ENCODE assay signal across 9 mouse cellular contexts in the genomic region with DNA sequence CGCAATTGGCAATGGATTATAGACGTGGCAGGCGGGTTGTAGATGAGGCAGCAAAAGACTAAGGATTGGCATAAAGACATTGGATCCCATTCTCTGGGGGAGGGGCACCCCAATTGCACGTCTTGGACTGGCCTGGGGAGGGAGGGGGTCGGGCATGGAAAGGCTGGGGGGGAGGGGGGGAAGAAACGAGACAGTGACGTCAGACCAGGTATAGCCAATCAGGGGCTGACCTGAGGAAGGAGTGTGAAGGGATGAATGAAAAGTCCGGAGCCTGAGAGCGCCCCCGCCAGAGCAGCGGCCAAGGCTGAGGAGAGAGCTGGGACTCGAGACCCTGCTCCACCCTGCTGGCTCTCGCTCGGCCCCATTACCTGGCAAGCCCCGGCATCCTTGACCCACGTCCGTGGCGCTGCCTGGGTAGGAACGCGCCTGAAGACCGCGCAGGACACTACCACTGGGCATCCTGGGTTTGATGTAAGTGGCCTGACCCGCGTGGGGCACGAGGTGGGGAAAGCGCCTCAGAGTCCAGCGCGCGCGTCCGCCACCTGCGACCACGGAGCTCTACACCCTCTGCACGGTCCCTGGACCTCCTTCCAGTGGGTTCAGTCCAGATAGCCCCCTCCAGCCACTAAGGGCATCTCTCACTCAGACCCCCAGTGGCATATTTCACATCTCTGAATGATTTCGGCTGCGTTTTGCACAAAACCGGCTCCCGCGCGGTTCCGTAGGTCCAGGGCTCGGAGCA. TPM values are rescaled to one million over a fixed set of nuclear protein-coding genes. Genes with fewer than 3 reads are reported as not detected.
A peak's percentile ranks its signal among the peaks of the same experiment; 100 is the strongest.
DNase-seq lines count a peak whose midpoint lies in the region; ATAC-seq and TF ChIP-seq lines count a peak whose summit lies in the region.
"Had no signal": no experiment of that assay in that cellular context is flagged by ENCODE, and none has a peak within 500 bp of the region (broad histone marks: within the 10 kb centered on the region; RNA-seq: fewer than 3 reads in every experiment).

No protein-coding gene starts in this region.

- WGBS in lung, embryonic 14.5 days = 1% methylated on average over 42 of the region's 42 CpGs
- 1% methylated on average over 42 of the region's 42 CpGs for WGBS in hindbrain, embryonic 13.5 days
- WGBS in midbrain, embryonic 11.5 days = 2% methylated on average over 40 of the region's 42 CpGs

- intact Hi-C loops in gastrocnemius, postnatal 36 days (cut with DNase I) = no loop called here

- no peak overlapping the region for H3K9ac ChIP-seq in lung, embryonic 14.5 days
- peak overlapping the region; percentile 99 for H3K9ac ChIP-seq in hindbrain, embryonic 13.5 days
- peak overlapping the region; percentile 64 for H3K9ac ChIP-seq in midbrain, embryonic 11.5 days (ENCODE audit: low read length)
- H3K9ac ChIP-seq: liver, embryonic 14.5 days had no signal

- no peaks in the 10 kb centered on the region for H3K36me3 ChIP-seq in lung, embryonic 14.5 days (ENCODE audit: insufficient read depth)
- peaks cover 23% of the 10 kb centered on the region for H3K36me3 ChIP-seq in hindbrain, embryonic 13.5 days
- no peaks in the 10 kb centered on the region for H3K36me3 ChIP-seq in midbrain, embryonic 11.5 days (ENCODE audit: control insufficient read depth, insufficient read depth, low read length)

- TF ChIP-seq CTCF in lung, embryonic 14.5 days (IDR thresholded peaks at IDR 0.05; ENCODE audit: low read depth) = no peak

- ATAC-seq in lung, embryonic 14.5 days (ENCODE audit: insufficient read depth) = no peak
- peak; percentile 87 for ATAC-seq in hindbrain, embryonic 13.5 days (ENCODE audit: low FRiP score)
- peak; percentile 77 for ATAC-seq in midbrain, embryonic 11.5 days (ENCODE audit: low FRiP score)

- H3K27me3 ChIP-seq in lung, embryonic 14.5 days (ENCODE audit: insufficient read depth, low read length) = peaks cover 99% of the 10 kb centered on the region
- H3K27me3 ChIP-seq in hindbrain, embryonic 13.5 days = peaks cover 60% of the 10 kb centered on the region
- peaks cover 97% of the 10 kb centered on the region for H3K27me3 ChIP-seq in midbrain, embryonic 11.5 days (ENCODE audit: control insufficient read depth, insufficient read depth, low read length)

- peak overlapping the region; percentile 43 for H3K4me2 ChIP-seq in lung, embryonic 14.5 days
- peak overlapping the region; percentile 86 for H3K4me2 ChIP-seq in hindbrain, embryonic 13.5 days
- H3K4me2 ChIP-seq in midbrain, embryonic 11.5 days = peak overlapping the region; percentile 42

- peak overlapping the region; percentile 1; the same call in 1 of the 2 replicates for H3K4me3 ChIP-seq in lung, embryonic 14.5 days (ENCODE audit: low read depth, low read length)
- peak overlapping the region; percentile 75 for H3K4me3 ChIP-seq in hindbrain, embryonic 13.5 days
- peak overlapping the region; percentile 40 for H3K4me3 ChIP-seq in midbrain, embryonic 11.5 days (ENCODE audit: low read depth, low read length)

- no peak overlapping the region for H3K27ac ChIP-seq in lung, embryonic 14.5 days (ENCODE audit: low read depth)
- H3K27ac ChIP-seq in hindbrain, embryonic 13.5 days = peak overlapping the region; percentile 99
- no peak overlapping the region for H3K27ac ChIP-seq in midbrain, embryonic 11.5 days (ENCODE audit: low read depth, low read length)
- H3K27ac ChIP-seq: liver, embryonic 14.5 days had no signal

- no peaks in the 10 kb centered on the region for H3K4me1 ChIP-seq in lung, embryonic 14.5 days (ENCODE audit: insufficient read depth)
- peaks cover 73% of the 10 kb centered on the region for H3K4me1 ChIP-seq in hindbrain, embryonic 13.5 days (replicated peaks)
- H3K4me1 ChIP-seq in midbrain, embryonic 11.5 days (ENCODE audit: control insufficient read depth, insufficient read depth, low read length) = peaks cover 19% of the 10 kb centered on the region; the same call in 1 of the 2 replicates

- DNase-seq in lung, embryonic 14.5 days = no peak
- DNase-seq in lung, postnatal 14 days = no peak
- DNase-seq in cerebellum, postnatal 10 days = peak; percentile 96
- DNase-seq in midbrain, embryonic 11.5 days (ENCODE audit: low spot score, missing footprints) = peak; percentile 94
- no peak for DNase-seq in adipocyte (ENCODE audit: low spot score)
- no peak for DNase-seq in gastrocnemius, postnatal 36 days
- no peak for DNase-seq in urinary bladder, postnatal 4 days (ENCODE audit: low spot score in 2 of 2)

- H3K9me3 ChIP-seq in lung, embryonic 14.5 days (ENCODE audit: low read depth, low read length) = no peaks in the 10 kb centered on the region
- H3K9me3 ChIP-seq in hindbrain, embryonic 13.5 days = no peaks in the 10 kb centered on the region
- H3K9me3 ChIP-seq in midbrain, embryonic 11.5 days (ENCODE audit: control insufficient read depth, low read length) = no peaks in the 10 kb centered on the region

RNA-seq across cellular contexts. Expression of a gene that starts 40.1 kb away (rescaled TPM):
- polyA plus RNA-seq in lung, embryonic 14.5 days (2014; fragmentation: Nextera tagmentation; extraction: Ambion mirVana) = not detected in 2 replicates
- 0.22 and 0.32 TPM in 2 replicates for polyA plus RNA-seq in hindbrain, embryonic 13.5 days (2015; fragmentation: Nextera tagmentation; extraction: Ambion mirVana)
- polyA plus RNA-seq in midbrain, embryonic 11.5 days (2014; fragmentation: Nextera tagmentation; extraction: Ambion mirVana) = 0.15 TPM in 1 of 2 replicates, not detected in the other
- total RNA-seq in gastrocnemius, postnatal 36 days (2021) = not detected

Comparison
In these comparisons a context has a peak if more than half of its experiments do, and no peak if none do; other contexts are left out.
1. DNase-seq: peak in cerebellum, postnatal 10 days (2 of 2) and midbrain, embryonic 11.5 days (single experiment); none in lung, embryonic 14.5 days (single experiment), lung, postnatal 14 days (single experiment), adipocyte (single experiment), gastrocnemius, postnatal 36 days (0 of 2) and urinary bladder, postnatal 4 days (0 of 2).
2. H3K4me3 ChIP-seq: peak in every context shown above with its lines; median percentile 75 in hindbrain, embryonic 13.5 days; 40 in midbrain, embryonic 11.5 days; 1 in lung, embryonic 14.5 days.
3. Peak in every context shown above with its lines, with median percentiles within 50 percentile points of each other: H3K4me2 ChIP-seq.